Mouse (Mus musculus): Measurements from ENCODE around the gene Nr3c2.

The Nr3c2 gene

DNA sequence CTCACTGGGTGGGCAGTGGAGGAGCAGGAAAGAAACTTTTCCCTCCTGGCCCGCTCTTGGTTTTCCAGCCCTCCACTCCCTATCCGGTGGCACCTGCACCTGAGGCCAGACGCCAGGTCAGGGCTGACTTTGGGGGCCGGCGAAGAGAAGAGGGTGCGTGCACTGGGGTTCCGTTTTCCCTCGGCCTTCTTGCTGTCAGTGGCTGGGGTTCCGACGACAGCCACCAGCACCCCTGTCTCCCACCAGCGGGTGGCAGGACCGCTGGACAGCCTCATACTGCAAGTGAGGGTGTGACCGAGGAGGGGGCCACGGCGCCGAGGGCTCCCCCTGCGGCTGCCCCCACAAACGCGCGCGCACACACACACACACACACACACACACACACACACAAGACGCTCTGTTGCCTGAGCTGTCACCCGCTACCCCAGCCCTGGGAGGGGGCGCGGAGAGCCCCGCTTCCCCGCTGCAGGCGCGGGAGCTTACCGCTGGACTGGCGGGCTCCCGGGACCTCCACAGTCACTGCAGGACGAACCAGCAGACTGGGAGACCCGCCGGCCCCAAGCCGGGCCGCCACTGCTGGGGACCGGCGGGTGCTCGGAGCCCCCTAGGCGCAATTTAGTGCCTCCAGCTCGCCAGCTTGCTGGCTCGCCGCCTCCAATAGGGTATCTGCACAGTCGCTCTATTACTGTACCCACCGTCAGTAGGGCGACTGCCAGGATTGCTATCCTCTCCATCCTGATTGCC is at the start of gene Nr3c2:
TSS of gene Nr3c2 (plus strand) at position 32 of the 744 bp plus-strand sequence.
- DNase-seq (ENCODE audit: low spot score in 2 of 2) = peak in 1 of 2 experiments; percentile 4

DNA sequence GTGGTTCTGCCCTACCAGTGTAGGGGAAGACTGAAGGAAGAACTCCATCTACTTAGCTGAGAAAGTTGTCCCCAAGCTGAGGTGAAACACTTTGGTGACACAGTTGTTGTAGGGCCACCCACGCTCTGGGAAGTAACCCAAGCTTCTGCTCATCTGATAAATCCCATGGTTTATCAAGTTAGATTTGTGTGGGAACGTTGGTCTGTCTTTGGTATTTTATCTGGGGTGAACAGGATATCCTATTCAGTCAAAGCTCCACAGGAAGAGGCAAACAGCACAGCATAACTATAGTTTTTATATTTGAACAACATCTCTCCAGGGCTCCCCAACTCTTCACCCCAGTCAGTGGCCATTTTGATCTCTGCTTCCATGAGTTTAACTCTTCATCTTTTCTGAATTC is 40.7 kb upstream of the Nr3c2 start:
- DNase-seq (ENCODE audit: low spot score in 2 of 2) = no peak

DNA sequence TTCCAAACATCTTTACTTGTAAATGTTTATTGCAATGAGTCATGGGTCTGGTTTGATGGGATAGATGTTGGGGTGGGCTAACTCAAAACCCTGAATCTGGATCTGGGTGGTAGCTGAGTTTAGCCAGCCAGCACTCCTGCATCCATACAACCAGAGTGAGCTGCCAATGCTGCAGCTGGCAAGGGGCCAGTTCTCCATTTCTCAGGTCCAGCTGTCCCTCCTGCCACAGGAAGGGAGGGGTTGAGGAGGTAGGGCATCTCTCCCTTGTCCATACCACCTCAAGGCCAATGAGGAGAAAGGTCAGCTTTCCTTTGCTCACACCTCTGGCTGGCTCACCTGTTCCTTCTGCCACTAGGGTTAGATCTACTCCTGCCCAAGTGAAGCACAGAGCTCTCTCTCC is 39.5 kb upstream of the Nr3c2 start:
- no peak for DNase-seq (ENCODE audit: low spot score in 2 of 2)

DNA sequence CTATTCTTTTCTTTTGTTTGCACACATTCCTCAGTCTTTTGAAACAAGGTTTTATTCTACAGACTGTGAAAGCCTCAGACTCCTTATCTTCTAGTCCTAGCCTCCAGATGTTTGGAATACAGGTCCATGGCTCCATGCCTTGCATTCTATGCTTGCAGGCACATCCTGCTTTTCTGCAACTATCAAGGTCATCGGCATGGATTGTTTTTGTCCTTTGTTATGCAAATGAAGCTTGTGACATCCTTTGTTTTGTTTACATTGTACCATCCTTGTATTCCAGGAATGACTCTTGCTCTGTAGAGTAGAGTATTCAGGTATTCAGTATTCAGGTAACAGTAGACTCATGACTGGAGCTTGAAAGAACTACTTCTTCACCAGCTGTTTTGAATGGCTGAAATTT is 36.2 kb upstream of the Nr3c2 start:
- DNase-seq (ENCODE audit: low spot score in 2 of 2) = no peak

DNA sequence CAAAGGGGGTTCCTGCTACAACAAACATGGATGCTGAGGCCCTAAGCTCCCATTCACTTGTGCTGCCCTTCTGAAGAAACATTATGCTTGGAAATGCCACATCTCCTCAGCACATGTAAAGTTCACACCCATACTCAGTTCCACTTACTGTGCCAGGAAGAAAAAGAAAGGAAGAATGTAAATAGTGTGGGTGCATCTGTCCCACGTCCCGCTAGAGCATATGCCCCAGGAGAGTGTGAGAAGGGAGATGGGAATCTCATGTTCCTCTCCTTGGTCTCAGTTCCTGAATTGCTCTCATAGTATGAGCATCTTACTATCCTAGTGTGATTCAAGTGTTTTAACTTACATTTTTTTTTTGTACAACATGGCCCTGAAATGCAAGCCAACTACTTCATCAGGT is 22.4 kb upstream of the Nr3c2 start:
- DNase-seq (ENCODE audit: low spot score in 2 of 2) = no peak

DNA sequence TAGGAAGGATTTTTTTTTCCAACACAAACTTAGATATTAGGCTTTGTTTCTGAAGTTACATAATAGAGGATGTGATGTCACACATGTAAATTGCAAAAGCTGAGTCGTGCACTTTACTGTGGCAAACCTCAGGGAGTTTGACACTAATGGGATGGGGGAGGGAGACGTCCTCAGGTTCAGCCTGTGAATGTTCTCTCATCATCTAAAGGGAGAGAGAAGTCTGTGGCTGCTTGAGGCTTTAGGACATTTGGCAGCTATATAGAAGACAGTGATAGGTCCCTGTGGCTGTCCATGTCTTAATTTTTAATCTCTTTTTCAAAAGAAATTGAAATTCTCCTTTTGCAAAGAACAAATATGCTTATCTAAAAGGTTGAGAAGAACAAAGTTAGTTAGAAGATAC is 2.2 kb upstream of the Nr3c2 start:
- DNase-seq (ENCODE audit: low spot score in 2 of 2) = no peak

DNA sequence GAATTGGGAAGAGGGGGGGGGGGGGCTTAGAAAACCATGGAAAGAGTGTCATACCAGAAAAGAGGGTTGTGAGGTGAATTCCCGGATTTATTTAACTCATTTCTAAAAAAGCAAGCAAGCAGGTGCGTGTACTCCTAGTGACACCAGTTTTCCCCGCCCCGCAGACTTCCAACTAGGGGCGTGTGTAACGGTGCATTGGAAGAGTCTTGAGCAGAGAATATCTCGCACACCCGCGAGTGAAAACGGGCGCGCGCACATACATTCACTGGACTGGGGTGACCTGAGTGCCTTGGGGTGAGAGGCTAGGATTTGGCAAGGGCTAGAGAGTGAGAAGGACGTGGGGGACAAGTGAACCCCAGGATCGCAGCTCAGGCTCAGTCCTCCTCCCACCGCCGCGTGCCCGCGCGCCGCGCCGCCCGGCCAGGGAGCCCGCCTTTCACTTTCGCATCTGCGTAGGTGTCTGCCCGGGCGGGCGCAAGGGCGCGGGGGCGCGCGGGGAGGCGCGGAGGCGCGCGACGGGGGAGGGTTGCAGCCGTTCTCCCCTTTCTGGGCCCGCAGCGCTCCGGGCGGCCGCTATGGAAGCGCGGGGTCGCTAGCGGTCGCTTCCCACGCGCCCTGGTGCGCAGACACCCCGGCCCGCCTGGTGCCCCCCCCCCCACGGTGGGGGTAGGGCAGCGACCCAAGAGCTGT is 376 bp upstream of the Nr3c2 start:
- peak in 1 of 2 experiments; percentile 39 for DNase-seq (ENCODE audit: low spot score in 2 of 2)

DNA sequence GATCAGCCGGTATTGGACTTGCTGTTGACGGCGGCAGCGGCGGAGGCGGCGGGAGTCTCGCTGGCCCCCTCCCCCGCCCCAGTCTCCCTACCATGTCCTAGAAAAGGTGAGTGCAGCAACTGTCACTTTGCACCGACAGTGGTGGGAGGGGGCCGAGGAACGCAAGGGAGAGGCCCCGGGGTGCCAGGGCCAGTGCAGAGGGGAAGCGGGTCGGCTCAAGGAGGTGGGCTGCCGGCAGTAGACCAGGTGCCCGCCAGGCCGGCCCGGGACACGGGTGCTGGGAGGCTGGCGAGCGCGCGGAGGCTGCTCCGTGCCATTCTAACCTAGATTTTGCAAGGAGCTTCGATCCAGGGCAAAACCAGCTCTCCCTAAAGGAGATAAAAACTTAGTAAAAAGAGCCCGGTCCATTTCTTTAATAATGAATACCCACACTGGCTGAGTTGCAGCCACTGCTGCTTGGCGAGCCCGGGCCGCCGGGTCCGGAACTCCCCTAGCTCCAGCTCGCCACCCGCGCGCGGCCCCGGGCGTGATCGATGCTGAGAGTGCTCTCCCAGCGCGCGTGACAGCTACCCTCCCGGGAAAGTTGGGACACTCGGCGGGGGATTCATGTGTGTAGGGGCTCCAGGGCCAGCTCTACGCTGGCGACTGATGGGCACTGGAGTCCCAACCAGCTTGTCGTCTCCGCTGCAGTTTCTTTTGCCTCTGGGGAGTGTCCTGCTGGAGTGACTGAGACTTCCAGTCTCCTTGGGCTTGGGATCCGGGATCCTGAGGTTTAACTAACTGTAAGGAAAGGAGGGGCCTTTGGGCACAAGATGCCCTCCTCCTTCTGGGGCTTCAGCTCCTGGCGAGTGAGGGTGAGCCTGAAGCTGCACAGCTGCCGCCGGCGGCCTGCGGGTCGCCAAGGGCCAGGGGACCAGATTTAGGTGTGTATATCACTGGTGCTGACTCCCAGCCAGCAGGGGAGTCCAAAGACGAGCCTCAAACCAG is 1.2 kb downstream of the Nr3c2 start:
- DNase-seq (ENCODE audit: low spot score in 2 of 2) = peak in 1 of 2 experiments; percentile 7

DNA sequence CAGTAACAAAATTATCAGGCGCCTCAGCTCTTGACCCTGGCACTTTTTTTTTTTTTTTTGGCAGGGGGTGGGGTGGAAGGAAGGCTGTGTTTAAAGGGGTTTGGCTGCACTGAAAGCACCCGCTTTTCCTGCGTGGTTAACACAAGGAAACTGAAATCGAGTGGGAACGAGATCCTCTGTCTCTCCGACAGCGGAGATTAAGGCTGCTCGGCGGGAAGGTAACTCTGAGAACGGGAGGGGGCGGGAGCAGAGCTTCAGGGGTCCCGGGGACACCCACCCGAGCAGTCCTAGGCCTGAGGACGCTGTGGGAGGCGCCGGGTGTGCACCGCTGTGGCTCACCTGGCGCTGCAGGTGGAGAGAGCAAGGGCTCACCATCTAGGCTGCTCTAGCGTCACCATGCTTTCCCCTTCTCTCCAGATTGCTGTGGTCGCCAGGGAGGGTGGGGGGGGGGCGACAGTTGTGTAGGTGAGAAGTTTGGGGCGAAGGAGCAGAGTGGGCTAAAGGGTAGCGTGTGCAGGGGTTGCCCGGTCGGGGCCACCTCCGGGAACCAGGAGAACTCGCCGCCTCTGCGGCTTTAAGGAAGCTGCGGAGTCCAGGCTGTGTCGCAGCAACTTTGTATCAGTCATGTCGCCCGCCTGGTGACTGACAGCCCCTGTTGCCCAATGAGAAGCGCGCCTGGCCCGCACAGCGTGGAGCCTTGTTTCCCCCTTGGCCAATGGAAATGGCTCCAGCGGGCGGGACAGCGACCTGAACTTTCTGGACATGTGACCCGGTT is 2.4 kb downstream of the Nr3c2 start:
- DNase-seq (ENCODE audit: low spot score in 2 of 2) = peak; percentile 65 to 67

DNA sequence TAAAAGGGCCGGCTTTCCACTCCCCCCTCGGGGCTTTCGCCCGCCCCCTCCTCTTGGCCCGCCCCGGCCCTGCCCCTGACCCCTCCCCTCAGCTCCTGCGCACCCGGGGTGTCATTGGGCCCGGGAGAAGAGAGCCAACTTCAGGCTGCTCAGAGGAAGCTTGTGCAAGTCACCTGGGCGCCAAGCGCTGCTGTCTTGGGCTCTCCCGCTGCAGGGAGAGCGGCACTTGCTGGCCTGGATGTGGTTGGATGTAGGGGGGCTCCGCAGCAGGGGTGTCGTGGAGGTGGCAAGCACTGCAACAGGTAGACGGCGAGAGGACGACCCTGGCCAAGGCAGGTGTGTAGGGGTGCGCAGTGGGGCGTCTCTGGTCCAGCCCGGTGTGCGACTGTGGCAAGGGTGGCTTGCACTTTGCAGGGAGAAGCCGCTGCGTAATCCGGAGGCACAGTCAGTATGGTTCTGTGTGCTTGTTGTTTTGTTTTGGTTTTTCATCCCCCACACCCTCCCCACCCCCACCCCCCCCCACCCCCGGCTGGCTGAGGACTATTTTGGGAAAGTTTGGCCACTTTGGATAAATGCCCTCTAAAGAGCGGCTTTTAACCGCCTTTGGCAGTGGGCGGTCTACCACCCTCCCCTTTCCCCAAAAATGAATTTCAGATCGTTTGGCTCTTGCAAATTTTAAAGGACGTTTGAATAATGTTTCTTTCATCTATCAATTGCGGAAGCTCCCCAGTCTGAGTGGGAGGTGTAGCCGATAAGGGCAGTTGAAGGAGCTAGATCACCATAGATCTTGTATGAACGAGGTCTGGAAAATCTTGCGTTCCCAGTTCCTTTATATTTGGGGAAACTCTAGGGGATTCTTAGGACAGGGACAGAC is 3.2 kb downstream of the Nr3c2 start:
- no peak for DNase-seq (ENCODE audit: low spot score in 2 of 2)

DNA sequence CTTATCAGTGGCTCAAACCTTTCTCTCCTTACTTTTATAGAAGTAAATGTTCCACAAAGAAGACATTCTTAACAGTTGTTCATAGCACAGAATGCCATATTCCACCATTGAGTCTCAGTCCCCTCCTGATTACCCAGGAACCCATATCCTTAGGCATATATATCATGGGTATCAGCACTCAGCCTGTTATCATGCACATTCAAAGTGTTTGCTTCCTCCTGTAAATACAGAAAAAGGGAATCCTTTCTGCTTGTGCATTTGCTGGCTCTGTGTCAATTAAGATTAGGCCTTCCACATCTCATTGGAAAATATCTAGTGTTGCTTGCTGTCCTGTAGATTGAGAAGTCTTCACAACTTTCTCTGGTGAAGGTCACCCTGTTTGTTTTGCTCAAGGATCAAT is 12.0 kb downstream of the Nr3c2 start:
- no peak for DNase-seq (ENCODE audit: low spot score in 2 of 2)

DNA sequence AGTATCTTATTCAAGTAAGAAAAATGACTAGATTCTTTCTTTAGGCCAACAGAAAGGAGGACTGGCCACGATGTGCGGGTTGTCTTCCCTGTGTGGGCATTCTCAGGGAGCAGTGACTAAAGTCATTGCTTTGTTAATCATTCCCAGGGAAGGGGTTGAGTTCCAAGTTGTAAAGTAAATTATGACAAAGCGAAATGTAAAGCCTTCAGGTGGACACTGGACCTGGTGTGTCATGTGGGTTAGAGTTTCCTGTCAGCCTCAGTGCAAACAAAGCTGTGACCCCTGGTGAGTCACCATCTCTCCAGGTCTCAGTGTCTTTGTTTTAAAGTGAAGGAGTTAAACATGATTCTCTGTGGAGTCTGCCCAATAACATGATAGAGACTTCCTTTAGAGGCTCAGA is 13.4 kb downstream of the Nr3c2 start:
- no peak for DNase-seq (ENCODE audit: low spot score in 2 of 2)

DNA sequence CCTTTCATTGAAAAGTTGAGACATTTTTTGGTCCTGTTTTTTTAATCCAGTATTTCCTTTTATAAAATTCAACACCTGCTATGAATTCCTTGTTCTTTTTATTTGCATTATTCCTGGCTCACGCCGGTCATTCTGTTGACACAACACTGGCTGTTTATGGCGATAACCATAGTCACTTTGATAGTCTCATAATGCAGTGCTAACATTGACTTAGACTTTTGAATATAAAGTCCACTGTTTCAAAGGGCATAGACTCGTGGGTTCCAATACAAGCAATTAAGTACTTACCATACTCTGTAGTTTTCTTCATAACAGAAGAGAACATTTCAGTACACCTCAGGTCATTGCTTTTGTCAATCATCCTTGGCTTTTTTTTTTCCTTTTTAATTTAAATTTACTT is 14.0 kb downstream of the Nr3c2 start:
- no peak for DNase-seq (ENCODE audit: low spot score in 2 of 2)

DNA sequence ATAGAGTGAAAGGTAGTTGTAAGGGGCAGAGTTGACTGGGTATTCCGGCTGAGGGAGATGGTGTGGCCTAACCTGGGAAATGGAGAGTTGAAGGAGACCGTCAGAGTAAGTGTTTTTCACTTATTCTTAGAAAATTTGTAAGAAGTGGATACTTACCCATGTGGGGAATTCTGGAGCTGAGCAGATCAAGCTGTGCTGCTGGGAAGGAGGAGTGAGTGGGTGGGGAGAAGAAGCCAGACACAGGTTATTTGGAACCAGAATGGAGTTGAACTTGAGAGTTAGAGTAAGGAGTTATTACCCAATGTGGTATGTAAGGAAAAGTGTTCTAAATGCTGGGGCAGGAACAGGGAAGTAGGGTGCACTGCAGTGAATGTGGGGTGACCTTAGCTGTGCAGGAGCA is 16.0 kb downstream of the Nr3c2 start:
- no peak for DNase-seq (ENCODE audit: low spot score in 2 of 2)

DNA sequence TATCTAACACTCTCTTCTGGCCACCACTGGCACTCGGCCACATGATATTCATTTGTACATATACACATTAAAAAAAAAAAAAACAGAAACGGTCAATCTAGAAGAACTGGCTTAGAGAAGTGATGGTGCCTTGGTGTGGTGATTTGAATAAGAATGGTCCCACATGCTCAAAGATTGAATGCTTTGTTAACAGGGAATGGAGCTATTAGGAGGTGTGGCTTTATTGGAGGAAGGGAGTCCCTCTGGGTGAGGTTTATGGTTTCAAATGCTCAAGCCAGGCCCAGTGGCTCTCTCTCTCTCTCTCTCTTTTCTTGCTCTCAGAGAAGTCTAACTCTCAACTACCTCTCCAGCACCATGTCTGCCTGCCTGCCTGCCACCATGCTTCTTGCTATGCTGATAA is 20.3 kb downstream of the Nr3c2 start:
- no peak for DNase-seq (ENCODE audit: low spot score in 2 of 2)

DNA sequence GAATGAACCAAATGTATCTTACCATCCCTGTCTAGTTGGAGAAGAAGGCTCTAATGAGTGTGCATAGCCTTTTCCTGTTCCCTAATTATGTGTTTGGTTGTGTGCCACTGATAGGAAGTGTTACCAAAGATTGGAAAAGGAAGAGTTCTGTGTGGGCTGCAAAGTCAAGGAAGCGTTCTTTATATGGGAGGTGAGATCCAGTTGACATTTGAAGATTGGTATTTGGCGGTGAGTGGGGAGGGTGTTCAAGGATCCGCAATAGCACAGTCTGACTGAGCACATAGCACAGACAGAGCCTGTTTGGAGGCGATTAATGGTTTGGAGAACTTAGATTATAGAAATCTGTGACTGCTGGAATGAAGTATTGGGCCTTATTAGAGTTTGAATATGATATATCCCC is 24.9 kb downstream of the Nr3c2 start:
- DNase-seq (ENCODE audit: low spot score in 2 of 2) = no peak

DNA sequence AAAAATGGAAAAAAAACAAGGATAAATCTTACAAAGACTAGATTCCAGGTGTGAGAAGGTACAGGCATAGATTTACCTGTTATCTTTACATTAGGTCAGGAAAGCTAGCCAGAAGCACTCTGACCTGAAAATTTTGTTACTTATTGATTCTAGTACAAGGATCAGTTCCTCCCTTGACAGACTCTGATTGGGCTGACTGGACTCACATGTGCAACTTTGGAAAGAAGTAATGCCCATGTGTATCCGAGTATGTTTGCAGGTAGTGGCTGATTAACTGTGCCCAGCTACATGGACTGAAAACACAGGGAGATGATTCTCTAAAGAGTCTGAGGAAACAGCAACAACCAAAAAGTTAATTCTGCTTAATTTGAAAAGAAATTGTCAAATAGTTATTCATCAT is 29.1 kb downstream of the Nr3c2 start:
- no peak for DNase-seq (ENCODE audit: low spot score in 2 of 2)

DNA sequence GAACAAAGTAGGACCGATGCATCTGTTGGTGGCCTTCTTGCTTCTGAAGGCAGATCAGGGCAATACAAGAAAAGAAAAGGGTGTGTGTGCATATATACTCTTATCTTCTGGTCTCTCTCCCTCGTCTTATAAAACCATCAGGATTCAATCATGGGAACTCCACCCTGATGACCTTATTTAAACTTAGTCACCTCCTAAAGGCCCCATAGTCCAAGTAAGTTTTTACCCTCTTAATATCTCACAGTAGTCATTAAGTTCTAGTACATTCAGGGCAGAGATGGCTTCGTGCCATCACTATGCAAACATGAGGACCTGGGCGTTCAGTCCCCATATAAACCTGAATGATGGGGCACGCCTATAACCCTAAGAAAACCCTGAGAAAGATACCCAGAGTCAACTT is 29.6 kb downstream of the Nr3c2 start:
- DNase-seq (ENCODE audit: low spot score in 2 of 2) = no peak

DNA sequence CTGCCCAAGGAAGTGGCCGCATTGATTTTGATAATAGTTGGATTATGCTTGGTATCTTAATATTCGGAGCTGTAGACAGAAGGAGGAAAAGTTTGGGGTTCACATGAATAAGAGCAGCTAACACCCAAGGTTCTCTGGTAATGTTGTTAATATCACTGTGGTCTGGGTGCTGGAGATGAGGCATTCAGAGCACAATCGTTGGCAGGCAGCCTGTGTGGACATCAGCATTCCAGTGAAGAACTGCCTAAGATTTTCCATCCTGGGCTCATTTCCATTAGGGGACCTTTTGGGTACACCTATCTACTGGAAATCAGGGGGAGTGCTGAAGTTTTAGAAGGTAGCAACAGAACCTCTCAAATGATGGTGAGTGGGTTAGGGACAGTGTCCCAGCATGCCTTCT is 65.8 kb downstream of the Nr3c2 start:
- no peak for DNase-seq (ENCODE audit: low spot score in 2 of 2)

DNA sequence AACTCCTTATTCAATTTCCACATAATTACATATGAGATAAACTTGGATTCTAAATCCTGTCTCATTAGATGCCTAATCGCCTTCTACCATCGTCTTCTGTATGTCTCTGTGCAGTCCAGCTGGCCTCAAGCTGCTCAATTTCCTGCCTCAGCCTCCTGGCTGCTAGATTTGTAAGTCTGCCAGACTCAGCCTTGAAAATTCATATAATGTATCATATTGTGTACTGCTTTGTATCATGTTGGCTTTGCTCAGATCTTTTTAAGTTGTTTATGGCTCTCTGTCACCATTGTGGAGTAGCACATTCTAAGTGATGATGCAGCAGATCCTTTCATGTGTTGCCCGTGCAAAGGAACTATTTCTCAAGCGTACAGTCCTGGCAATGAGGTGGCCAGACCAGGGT is 71.9 kb downstream of the Nr3c2 start:
- DNase-seq (ENCODE audit: low spot score in 2 of 2) = no peak
